Mouse (Mus musculus) G1E (cell line): Measurements from ENCODE around the gene Arhgef19. TPM values are rescaled to one million over a fixed set of nuclear protein-coding genes. Genes with fewer than 3 reads are reported as not detected.

Experiments used
- ATAC-seq: 2 replicates; pipeline ENCODE4 v1.8.0; 2016; ENCODE audit warnings: mild to moderate bottlenecking; ENCODE audit not compliant: insufficient number of reproducible peaks, poor library complexity, low FRiP score, severe bottlenecking; ENCODE audit errors: extremely low read depth
- DNase-seq: peaks from one replicate; pipeline ENCODE4 v3.0.0; 2012; ENCODE audit warnings: low spot score
- H3K27me3 ChIP-seq: 2 replicates; pipeline ENCODE4 v1.6.1; 2012; ENCODE audit warnings: mild to moderate bottlenecking, low read length, inconsistent platforms; ENCODE audit not compliant: insufficient read depth
- H3K36me3 ChIP-seq: replicated peaks from 2 replicates; pipeline ENCODE3; 2012; ENCODE audit warnings: mild to moderate bottlenecking, inconsistent platforms
- H3K4me1 ChIP-seq: 2 replicates; pipeline ENCODE4 v1.6.1; 2012; ENCODE audit warnings: low read depth, low read length, inconsistent platforms, mixed read lengths; ENCODE audit not compliant: insufficient read depth
- H3K4me3 ChIP-seq: 2 replicates; pipeline ENCODE4 v1.5.1; 2012; ENCODE audit warnings: low read depth, mild to moderate bottlenecking, inconsistent platforms, low read length, moderate library complexity, mixed read lengths
- H3K9me3 ChIP-seq: replicated peaks from 2 replicates; pipeline ENCODE4 v1.6.1; 2012; ENCODE audit warnings: inconsistent platforms
- CTCF ChIP-seq: IDR thresholded peaks from 2 replicates; pipeline ENCODE4 v1.5.1; 2012; ENCODE audit warnings: low read depth, low read length, inconsistent platforms, mixed read lengths
- GATA1 ChIP-seq: IDR thresholded peaks from 2 replicates; pipeline ENCODE4 v1.6.1; 2012; ENCODE audit warnings: borderline replicate concordance, low read length, inconsistent platforms, mixed read lengths
- GATA2 ChIP-seq: IDR thresholded peaks from 2 replicates; pipeline ENCODE4 v1.6.1; 2012; ENCODE audit warnings: low read depth, low read length, inconsistent platforms, borderline replicate concordance
- POLR2AphosphoS5 ChIP-seq: IDR thresholded peaks from 2 replicates; pipeline ENCODE4 v1.6.1; 2012; ENCODE audit warnings: low read depth, low read length, inconsistent platforms; ENCODE audit not compliant: insufficient replicate concordance
- TAL1 ChIP-seq: conservative IDR thresholded peaks from 2 replicates; pipeline ENCODE4 v1.6.1; 2012; ENCODE audit warnings: low read depth, low read length, inconsistent platforms, mixed read lengths
- polyA plus RNA-seq: library from polyadenylated mRNA; stranded (reverse); fragments of >175 nt; gene quantifications from 2 replicates; pipeline ENCODE4 v1.2.3, GENCODE M21; 2012
- total RNA-seq, 2 experiments: library from RNA; stranded (forward) in 1 of 2; stranded (reverse) in 1 of 2; fragments of 200-1000 nt in 1 of 2; fragments of >200 nt in 1 of 2; fragmentation: Nextera tagmentation in 1 of 2; gene quantifications; 2 replicates each; pipeline ENCODE4 v1.2.3; 2014 to 2017

The Arhgef19 gene
- total and polyA plus RNA-seq, 3 experiments: not detected

GRCm38 (mm10) chr4:141233196-141233595 is 6.1 kb upstream of the Arhgef19 start:
- no peak for DNase-seq
- Histone ChIP-seq H3K27me3 (peaks cover 29% of the 10 kb centered on the region), H3K36me3 (no peaks in the 10 kb centered on the region), H3K4me3 (no peak overlapping the region), H3K4me1 (peaks cover 3% of the 10 kb centered on the region), H3K9me3 (no peaks in the 10 kb centered on the region)
- TF ChIP-seq POLR2AphosphoS5: no peak
- TF ChIP-seq GATA2: no peak
- no peak for TF ChIP-seq CTCF
- TF ChIP-seq GATA1: no peak
- no peak for TF ChIP-seq TAL1
- ATAC-seq: no peak

GRCm38 (mm10) chr4:141235537-141236111 is 3.7 kb upstream of the Arhgef19 start:
- Histone ChIP-seq H3K36me3 (no peaks in the 10 kb centered on the region), H3K4me3 (no peak overlapping the region), H3K4me1 (peaks cover 15% of the 10 kb centered on the region), H3K27me3 (peaks cover 44% of the 10 kb centered on the region), H3K9me3 (no peaks in the 10 kb centered on the region)
- ATAC-seq: no peak
- DNase-seq: no peak
- TF ChIP-seq TAL1 (no peak), GATA1 (no peak), GATA2 (no peak), CTCF (no peak), POLR2AphosphoS5 (no peak)

- H3K9me3 ChIP-seq: no peaks in the 10 kb centered on the region
- peaks cover 15% of the 10 kb centered on the region for H3K4me1 ChIP-seq
- peaks cover 49% of the 10 kb centered on the region for H3K27me3 ChIP-seq
- no peak for TF ChIP-seq GATA1
- TF ChIP-seq CTCF: no peak
- no peak for TF ChIP-seq TAL1
- TF ChIP-seq GATA2: no peak
- no peak for TF ChIP-seq POLR2AphosphoS5
- no peak overlapping the region for H3K4me3 ChIP-seq
- DNase-seq (no peak), ATAC-seq (no peak)
- H3K36me3 ChIP-seq: no peaks in the 10 kb centered on the region
Measured at GRCm38 (mm10) chr4:141236856-141237255, 2.4 kb upstream of the Arhgef19 start.

- TF ChIP-seq GATA2 (no peak), GATA1 (no peak), TAL1 (no peak), POLR2AphosphoS5 (no peak), CTCF (no peak)
- H3K36me3 ChIP-seq: no peaks in the 10 kb centered on the region
- peak overlapping the region; percentile 65; the same call in 1 of the 2 replicates for H3K4me3 ChIP-seq
- peaks cover 59% of the 10 kb centered on the region for H3K27me3 ChIP-seq
- H3K9me3 ChIP-seq: no peaks in the 10 kb centered on the region
- peaks cover 15% of the 10 kb centered on the region for H3K4me1 ChIP-seq
- DNase-seq (no peak), ATAC-seq (no peak)
Measured at GRCm38 (mm10) chr4:141238492-141239387, 559 bp upstream of the Arhgef19 start.

- TF ChIP-seq TAL1 (no peak), GATA2 (no peak), CTCF (no peak), GATA1 (no peak), POLR2AphosphoS5 (no peak)
- Histone ChIP-seq H3K36me3 (no peaks in the 10 kb centered on the region), H3K4me3 (no peak overlapping the region), H3K9me3 (no peaks in the 10 kb centered on the region), H3K4me1 (peaks cover 15% of the 10 kb centered on the region), H3K27me3 (peaks cover 68% of the 10 kb centered on the region)
- DNase-seq (no peak), ATAC-seq (no peak)
Measured at GRCm38 (mm10) chr4:141240617-141241016, 1.3 kb downstream of the Arhgef19 start.

GRCm38 (mm10) chr4:141241861-141242260 is 2.6 kb downstream of the Arhgef19 start:
- H3K27me3 ChIP-seq: peaks cover 60% of the 10 kb centered on the region
- DNase-seq: no peak
- peaks cover 15% of the 10 kb centered on the region for H3K4me1 ChIP-seq
- TF ChIP-seq TAL1 (no peak), GATA2 (no peak), GATA1 (no peak), CTCF (no peak), POLR2AphosphoS5 (no peak)
- ATAC-seq: no peak
- H3K9me3 ChIP-seq: no peaks in the 10 kb centered on the region
- no peak overlapping the region for H3K4me3 ChIP-seq
- no peaks in the 10 kb centered on the region for H3K36me3 ChIP-seq
